Mouse (Mus musculus) granulocyte monocyte progenitor cell, adult 5-6 weeks (primary cell): ENCODE data around the gene Ifna1. TPM values are rescaled to one million over a fixed set of nuclear protein-coding genes. Genes with fewer than 3 reads are reported as not detected.
"Not testable (repeated sequence)": the region's sequence is repeated elsewhere in the genome, so short reads cannot be mapped to it uniquely, and the experiment has no call there.

ENCODE experiments used
- ATAC-seq: replicated peaks from 2 replicates; pipeline ENCODE4 v1.8.0; 2016; ENCODE audit warnings: mild to moderate bottlenecking, moderate TSS enrichment, inconsistent platforms; ENCODE audit not compliant: poor library complexity, severe bottlenecking
- total RNA-seq, 2 experiments: library from RNA; stranded (forward) in 1 of 2; stranded (reverse) in 1 of 2; fragments of 200-712, 200-1000 nt in 1 of 2; fragments of >200 nt in 1 of 2; fragmentation: Nextera tagmentation in 1 of 2; gene quantifications; 2 replicates each; pipeline ENCODE4 v1.2.3; 2014 to 2017

Gene Ifna1
- not detected in 2 replicates for total RNA-seq (2014; fragmentation: Nextera tagmentation)
- not detected in 2 replicates for total RNA-seq (2017)

DNA sequence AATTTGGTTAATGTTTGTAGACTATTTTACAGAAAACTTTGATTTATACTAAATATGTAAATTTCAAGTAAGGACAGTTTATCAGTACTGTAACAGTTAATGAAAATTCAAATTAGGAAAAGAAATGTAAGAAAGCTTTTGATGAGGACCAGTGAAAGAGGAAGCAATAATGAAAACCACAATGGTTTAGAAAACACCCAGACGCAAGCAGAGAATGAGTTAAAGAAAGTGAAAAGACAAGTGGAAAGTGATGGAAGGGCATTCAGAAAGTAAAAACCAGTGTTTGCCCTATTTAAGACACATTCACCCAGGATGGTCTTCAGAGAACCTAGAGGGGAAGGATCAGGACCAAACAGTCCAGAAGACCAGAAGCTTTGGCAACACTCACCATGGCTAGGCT is at the start of gene Ifna1:
Gene Ifna1, plus strand, starts transcription at position 390 of the 400 bp plus-strand sequence.
- ATAC-seq: peak; percentile 66

- ATAC-seq: not testable (repeated sequence)
Measured at GRCm38 (mm10) chr4:88802954-88803353, 46.9 kb upstream of the Ifna1 start, which contains the start of gene Gm13287. Gm13287 (plus strand) TSS chr4:88803254.

- not testable (repeated sequence) for ATAC-seq
Measured at GRCm38 (mm10) chr4:88805231-88805630, 44.7 kb upstream of the Ifna1 start, which contains the start of gene Gm13288. Gm13288 (plus strand) TSS chr4:88805531.

- not testable (repeated sequence) for ATAC-seq
Measured at GRCm38 (mm10) chr4:88805761-88806160, 44.1 kb upstream of the Ifna1 start.

DNA sequence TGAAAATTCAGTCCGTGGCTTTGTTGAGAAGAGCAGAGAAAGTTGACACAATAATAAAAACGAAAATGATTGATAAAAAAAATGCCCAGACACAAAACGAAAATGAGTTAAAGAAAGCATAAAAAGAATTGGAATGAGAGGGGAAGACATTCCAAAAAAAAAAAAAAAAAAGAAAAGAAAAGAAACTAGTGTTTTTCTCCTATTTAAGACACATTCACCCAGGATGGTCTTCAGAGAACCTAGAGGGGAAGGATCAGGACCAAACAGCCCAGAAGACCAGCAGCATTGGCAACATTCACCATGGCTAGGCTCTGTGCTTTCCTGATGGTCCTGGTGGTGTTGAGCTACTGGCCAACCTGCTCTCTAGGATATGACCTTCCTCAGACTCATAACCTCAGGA is 34.0 kb upstream of the Ifna1 start, which contains the start of gene Ifna7:
Gene Ifna7, plus strand, starts transcription at position 301 of the 400 bp plus-strand sequence.
- ATAC-seq: no peak

- ATAC-seq: no peak
Measured at GRCm38 (mm10) chr4:88819659-88820058, 30.2 kb upstream of the Ifna1 start, which contains the start of gene Ifna11. Ifna11 (plus strand) TSS chr4:88819959.

GRCm38 (mm10) chr4:88822995-88823394 is 26.9 kb upstream of the Ifna1 start:
- ATAC-seq: 0 out of 2 replicates have a peak, but pooled peaks have one; percentile 30

- not testable (repeated sequence) for ATAC-seq
Measured at GRCm38 (mm10) chr4:88827116-88827515, 22.8 kb upstream of the Ifna1 start, which contains the start of gene Ifna6. Ifna6 (plus strand) TSS chr4:88827416.

GRCm38 (mm10) chr4:88830523-88830922 is 19.4 kb upstream of the Ifna1 start:
- peak; percentile 42; the same call in 1 of the 2 replicates for ATAC-seq

GRCm38 (mm10) chr4:88835225-88835624 is 14.7 kb upstream of the Ifna1 start, which contains the start of gene Ifna5:
Ifna5 (plus strand) TSS chr4:88835525.
- ATAC-seq: not testable (repeated sequence)

DNA sequence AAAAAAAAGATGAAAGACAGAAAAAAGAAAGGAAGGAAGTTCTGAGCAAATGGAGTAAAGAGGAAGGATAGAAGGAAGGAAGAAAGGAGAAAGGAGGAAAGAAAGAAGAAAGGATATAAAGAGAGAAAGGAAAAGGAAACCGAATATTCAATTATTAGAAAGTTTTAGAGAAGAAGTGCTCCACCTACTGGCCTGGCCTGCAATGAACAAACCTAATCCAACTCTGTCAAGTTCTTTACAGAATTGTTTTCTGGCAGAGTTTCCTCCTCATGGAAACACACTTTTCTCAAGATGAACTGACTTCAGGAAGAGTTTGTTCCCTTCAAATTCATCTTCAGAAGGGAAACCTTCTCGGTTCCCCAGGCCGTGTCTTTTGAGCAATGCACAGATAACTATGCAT is 11.1 kb upstream of the Ifna1 start:
- ATAC-seq: peak; percentile 52

DNA sequence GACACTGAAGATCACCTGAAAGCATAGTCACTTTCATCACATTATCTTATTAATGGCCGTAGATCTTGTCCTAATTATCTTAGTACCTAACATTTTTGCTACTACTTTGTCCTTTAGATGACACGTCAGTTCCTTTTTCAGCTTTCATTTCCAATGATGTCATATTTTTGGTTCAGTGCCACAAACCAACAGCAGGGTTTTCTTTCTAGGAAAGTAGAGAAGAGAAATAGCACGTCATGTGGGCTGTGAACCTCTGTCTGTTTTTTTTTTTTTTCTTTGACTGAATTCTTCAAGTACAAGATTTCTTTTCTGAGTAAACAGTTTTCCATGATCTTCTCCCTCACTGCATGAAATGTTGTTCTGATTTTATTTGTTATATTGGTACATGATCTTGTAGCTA is 9.8 kb upstream of the Ifna1 start:
- ATAC-seq: peak; percentile 52; the same call in 1 of the 2 replicates

DNA sequence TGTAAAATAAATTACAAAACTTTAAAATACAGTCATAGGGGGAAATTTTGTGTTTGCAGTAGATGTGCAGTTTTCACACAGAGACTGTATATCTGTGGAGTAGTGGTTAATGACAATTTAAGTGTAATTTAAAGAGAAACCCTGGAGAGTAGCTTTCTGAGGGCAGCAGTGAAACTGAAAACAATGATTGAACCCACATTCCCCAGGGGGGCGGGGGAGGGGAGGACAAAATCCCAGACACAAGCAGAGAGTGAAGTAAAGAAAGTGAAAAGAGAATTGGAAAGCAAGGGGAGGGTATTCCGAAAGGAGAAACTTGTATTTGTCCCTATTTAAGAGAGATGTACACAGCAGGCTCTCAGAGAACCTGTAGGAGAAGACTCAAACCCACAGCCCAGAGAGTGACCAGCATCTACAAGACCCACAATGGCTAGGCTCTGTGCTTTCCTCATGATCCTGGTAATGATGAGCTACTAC is 8.4 kb upstream of the Ifna1 start, which contains the start of gene Ifna4:
Gene Ifna4, plus strand, starts transcription at position 424 of the 474 bp plus-strand sequence.
- ATAC-seq: no peak

DNA sequence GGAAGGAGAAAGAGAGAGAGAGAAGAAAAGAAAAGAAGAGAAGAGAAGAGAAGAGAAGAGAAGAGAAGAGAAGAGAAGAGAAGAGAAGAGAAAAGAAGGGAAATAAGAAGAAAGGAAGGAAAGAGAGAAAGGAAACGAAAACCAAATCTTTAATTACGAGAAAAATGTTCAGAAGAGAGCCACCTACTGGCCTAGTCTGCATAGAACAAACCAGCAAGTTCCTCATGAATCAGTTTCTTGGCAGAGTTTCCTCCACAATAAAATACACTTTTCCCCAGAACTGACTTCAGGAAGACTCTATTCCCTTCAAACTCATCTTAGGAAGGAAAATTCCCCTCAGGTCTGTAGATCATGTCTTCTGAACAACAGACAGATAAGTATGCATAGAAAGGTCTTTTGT is 4.6 kb upstream of the Ifna1 start:
- no peak for ATAC-seq

- no peak for ATAC-seq
Measured at GRCm38 (mm10) chr4:88851026-88851763, 1.3 kb downstream of the Ifna1 start.

GRCm38 (mm10) chr4:88859214-88859613 is 9.3 kb downstream of the Ifna1 start:
- peak; percentile 91 for ATAC-seq

DNA sequence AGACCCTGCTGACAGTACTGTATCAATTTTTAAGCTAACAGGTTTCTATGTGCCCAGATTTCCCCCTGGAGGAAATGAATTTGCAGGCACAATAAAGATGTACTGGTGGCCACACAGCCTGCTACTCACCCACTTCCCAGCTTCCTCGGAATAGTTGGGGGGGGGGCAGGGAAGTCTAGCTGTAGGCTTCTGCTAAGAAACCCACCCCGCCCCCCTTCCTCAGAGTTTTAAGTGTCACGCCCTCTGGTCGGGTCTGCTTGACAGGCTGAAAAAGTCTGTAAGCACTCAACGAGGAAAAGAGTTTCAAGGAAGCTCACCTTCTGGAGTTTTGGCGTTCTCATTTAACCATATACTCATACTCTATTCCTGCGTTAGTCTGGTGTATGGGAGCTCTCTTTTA is 13.4 kb downstream of the Ifna1 start:
- no peak for ATAC-seq

DNA sequence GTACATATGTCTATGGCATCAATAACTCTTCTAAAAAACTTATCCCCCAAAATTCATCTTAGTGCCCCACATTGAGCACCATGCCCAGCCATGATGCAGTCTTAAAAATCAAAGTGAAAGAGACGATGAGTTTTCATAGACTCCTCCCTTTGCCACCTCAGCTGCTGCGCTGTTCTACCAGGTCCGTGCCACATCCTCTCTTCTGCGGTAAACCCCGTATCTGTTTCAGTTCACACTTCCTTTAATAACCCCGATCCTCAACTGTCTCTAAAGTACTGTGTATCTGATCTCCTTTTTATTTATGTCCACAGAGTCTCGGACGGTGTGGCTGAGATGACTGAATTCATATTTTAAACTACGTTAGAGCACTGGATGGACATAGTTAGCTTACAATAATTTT is 14.7 kb downstream of the Ifna1 start:
- peak; percentile 78 for ATAC-seq

- ATAC-seq: peak; percentile 64
Measured at GRCm38 (mm10) chr4:88865011-88865569, 15.2 kb downstream of the Ifna1 start.

DNA sequence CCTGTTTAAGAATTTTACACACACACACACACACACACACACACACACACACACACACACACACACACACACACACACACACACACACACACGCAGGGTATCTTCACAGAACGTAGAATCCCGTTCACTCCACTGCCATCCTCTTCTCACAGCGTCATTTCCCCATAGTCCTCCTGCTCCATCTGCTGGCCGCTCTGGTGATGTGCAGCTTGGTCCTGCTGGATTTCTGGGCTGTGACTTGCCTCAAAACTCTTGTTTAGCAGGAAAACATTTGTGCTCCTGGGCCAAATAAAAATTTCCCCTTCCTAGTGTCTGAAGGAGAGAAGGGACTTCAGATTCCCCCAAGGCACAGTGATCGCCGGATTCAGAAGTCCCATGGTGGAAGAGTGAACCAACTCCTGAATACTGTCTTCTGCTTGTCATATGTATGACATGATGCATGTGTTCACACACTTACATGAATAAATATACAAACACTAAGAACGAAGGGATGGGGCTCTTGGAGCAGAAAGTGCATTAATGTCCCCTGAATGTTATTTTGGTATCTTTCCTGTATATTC is 17.6 kb downstream of the Ifna1 start:
- peak; percentile 67 for ATAC-seq
